Mouse (Mus musculus) telencephalon, adult 2 months (tissue): ENCODE measurements at regions not wholly inside any gene's neighbourhood (a gene's known extent, or its start where the extent isn't known, plus 50 kb on each side); places are given as distances from the start of the nearest gene placed in this dataset.

Source experiments
- DNase-seq: peaks from one replicate; pipeline ENCODE4 v3.0.0-alpha.2; 2011; ENCODE audit warnings: low read depth, low spot score

- no peak for DNase-seq
Observed at GRCm38 (mm10) chr15:43926034-43926433, 3791.9 kb downstream of the 9330182O14Rik start.

DNA sequence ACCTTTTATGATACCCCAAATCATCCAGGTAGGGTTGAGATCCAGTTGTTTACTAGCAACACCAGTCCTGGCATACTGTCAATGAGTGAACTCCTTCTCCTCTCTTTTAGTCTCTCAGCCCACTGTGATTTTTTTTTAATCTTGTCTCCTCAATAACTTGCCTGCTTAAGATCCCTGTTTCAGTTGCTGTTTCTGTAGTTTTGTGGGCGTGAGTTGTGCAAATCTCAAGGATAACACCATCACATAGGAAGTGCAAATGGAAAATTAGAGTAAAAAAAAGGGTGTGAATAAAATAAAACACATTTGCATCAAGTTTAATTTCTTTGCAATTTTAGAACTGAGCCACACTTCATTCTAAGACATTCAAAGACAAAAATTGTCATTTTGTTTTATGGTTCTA is 3799.4 kb downstream of the 9330182O14Rik start:
- DNase-seq: peak; percentile 44

DNA sequence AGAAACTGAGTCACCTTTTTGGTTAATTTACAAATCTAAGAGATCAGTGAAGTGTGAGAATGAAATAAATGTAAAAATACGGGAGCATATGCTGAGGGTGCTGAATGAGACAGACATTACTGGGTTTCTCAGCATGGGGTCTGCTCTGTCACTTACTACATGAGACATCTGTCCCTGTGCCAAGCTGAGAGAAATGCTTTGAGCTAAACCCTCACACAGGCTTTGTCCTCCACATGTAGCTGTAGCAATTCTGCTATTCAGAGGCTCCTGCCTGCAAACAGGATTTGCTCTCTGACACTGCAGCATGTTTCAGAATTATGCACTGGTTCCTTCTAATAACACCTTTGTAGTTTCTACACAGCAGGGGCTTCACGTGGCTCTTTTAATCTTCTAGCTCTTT is 3806.3 kb downstream of the 9330182O14Rik start:
- no peak for DNase-seq

DNA sequence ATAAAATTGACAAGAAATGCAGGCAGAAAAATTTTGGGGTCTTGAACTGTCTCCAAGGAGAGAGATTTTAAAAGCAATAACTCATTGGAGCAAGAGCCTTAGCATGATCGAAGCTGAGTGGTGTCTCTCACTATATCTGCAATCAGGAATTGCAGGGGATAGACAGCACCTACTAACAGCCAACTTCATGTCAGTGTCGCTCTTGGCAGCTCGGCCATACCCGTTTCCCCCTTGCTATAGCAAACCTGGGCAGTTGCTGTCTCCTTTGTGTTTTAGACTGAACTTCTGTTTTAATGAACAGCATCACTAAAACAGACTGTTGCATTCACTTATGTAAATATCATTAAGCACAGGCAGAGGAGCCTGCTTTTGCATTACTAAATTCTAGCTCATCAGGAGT is 3806.7 kb downstream of the 9330182O14Rik start:
- no peak for DNase-seq

GRCm38 (mm10) chr15:43942002-43942660 is 3808.0 kb downstream of the 9330182O14Rik start:
- DNase-seq: no peak

DNA sequence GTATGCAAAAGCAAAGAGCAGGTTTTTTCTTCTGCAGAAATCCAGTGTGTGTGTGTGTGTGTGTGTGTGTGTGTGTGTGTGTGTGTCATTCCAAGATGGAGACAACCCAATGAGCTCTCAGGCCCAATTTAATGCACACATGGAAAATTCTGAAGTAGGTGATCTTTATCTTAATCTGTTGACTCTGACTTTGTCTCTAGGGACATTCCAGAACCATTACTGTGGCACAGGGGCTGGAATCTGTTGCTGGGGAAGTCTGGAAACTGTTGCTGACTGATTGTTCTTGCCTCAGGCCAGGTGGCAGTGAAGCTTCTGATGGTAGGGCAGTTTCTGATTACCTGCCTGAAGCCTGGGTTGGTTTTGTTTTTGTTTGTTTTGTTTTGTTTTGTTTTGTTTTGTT is 3850.8 kb downstream of the 9330182O14Rik start:
- no peak for DNase-seq

GRCm38 (mm10) chr15:43991229-43991628 is 3857.1 kb downstream of the 9330182O14Rik start:
- peak; percentile 45 for DNase-seq

DNA sequence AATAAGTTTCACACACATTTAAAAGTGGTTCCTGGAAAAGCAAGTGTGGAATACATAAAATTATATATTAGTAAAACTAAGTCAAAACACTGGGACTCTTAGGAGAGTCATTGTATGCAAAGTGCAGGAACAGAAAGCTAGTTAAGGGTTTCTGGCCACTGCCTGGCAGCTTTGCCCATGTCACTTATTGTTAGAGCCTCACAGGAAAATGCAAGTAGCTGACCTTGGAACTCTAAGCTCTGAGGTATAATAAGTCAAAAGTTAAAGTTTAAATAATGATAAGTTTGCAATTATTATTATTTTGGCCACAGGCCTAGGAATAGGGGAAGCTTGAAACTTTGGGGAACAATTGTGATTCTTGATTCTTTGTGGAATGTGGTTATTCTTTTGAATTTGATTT is 3858.8 kb downstream of the 9330182O14Rik start:
- DNase-seq: no peak

- no peak for DNase-seq
Observed at GRCm38 (mm10) chr15:44026468-44027028, 3892.4 kb downstream of the 9330182O14Rik start.

DNA sequence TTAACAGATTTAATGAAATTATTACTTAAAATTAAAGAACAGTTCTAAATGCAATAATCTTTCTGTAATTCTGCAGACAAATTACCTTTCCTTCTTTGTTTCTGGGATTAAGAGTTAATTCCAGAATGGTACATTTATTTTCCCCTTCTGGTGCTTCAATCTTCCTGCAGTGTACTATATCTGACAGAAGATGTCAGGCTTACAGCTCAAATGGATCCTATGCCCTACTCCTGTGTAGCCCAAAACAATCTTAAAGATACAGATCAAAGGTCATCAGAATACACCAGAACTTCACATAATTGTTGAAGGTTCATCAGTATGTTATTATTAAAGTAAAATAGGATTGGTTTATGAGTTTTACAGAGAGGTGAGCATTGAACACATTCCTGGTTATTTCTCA is 3901.7 kb downstream of the 9330182O14Rik start:
- DNase-seq: peak; percentile 5

- no peak for DNase-seq
Observed at GRCm38 (mm10) chr15:44037893-44038292, 3903.7 kb downstream of the 9330182O14Rik start.

GRCm38 (mm10) chr15:44050565-44051274 is 3916.6 kb downstream of the 9330182O14Rik start:
- no peak for DNase-seq

DNA sequence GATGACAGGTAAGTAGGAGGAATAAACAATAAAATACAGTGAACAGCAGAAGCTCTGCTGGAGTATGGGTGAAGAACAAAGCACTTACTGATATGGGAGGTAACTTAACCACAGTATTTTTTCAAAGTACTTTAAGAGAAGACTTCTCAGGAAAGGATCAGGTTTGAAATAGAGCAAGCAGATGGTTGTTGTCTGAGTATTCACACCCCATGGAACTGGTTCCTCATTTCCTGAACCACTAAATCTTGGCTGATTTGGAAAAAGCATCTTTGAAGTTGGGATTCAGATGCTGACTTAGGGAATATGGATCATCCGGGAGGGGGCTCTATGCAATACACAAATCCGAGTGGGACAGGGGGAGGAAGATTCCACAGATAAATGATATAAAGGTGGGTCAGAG is 3930.7 kb downstream of the 9330182O14Rik start:
- DNase-seq: peak; percentile 66

DNA sequence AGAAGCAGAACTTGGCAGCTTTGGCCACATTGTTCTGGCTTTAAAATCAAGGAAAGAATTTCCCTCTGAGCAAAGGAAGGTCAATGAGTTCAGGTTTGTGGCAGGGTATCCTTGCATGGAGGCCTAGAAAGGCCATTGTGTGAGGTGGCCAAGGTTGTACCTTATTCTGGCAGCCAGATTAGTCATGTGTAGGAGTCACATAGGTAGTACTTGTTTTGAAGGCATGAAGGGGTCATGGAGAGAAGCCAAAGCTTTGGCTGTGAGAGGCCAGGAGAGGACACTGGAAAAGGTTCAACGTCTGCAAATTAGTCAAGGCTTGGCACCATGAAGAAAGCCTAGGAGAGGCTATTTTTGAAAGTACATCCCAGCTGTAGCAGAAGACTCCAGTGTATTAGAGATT is 3949.5 kb downstream of the 9330182O14Rik start:
- no peak for DNase-seq

DNA sequence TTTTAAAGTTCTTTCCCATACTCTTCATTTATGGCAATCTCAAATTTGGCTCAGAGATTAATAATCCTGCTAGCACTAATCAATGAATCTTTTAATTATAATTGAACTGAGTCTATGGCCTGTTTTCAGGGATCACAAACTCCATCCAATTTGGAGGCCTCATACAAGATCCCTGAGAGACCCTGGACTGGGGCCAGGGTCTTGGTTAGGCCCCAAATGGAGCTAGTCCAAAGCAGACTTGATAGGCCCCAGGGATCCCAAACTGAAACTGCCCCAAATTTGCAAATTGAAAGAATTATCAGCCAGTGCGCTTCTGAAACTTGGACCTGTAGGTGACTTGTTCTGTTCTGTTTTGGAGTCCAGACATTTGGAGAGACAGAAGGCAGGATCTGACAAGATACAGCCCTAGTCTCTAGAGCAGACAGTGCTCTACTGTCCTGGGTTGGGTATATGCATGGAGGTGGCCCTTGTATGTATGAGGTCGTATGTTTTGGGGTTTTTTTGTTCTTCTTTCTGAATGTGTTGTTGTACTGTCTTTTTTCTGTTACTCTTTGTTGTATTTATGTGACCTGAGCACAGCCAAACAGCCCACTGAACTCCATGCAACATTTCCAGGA is 3978.3 kb downstream of the 9330182O14Rik start:
- no peak for DNase-seq

GRCm38 (mm10) chr15:44134213-44134612 is 4000.0 kb downstream of the 9330182O14Rik start:
- DNase-seq: no peak
